Mouse (Mus musculus): ENCODE measurements around the gene March1. TPM values are rescaled to one million over a fixed set of nuclear protein-coding genes. Genes with fewer than 3 reads are reported as not detected.

Gene March1
- total RNA-seq (2012; rRNA removed) (not detected in 2 replicates), polyA plus RNA-seq (2012; ENCODE audit: insufficient read depth in 1 of 2, insufficient read length in 2 of 2, low read depth in 1 of 2, low replicate concordance in 2 of 2, missing spikeins in 1 of 2) (under 1 TPM in 1 of 2 experiments, not detected in 1; 0.04 TPM)

- H3K27ac ChIP-seq (ENCODE audit: control insufficient read depth, low read depth, low read length) = no peak within 1 kb of the TSS
- H3K27me3 ChIP-seq (ENCODE audit: control insufficient read depth in 1 of 2, insufficient read depth in 2 of 2, low read length in 2 of 2) = no peaks in the 10 kb centered on the region
- H3K9me3 ChIP-seq (replicated peaks; ENCODE audit: insufficient read depth, low read length) = no peaks in the 10 kb centered on the region
- H3K36me3 ChIP-seq (ENCODE audit: control insufficient read depth in 1 of 2, insufficient read depth in 2 of 2, low read length in 2 of 2) = no peaks in the 10 kb centered on the region
- no peak for DNase-seq (ENCODE audit: low read depth, low spot score)
- TF ChIP-seq NELFE (IDR thresholded peaks at IDR 0.05; ENCODE audit: low read depth, low read length) = no peak
- TF ChIP-seq POLR2AphosphoS5 (IDR thresholded peaks at IDR 0.05; ENCODE audit: borderline replicate concordance, low read depth, low read length) = no peak
- no peak for TF ChIP-seq MYC (IDR thresholded peaks at IDR 0.05; ENCODE audit: low read depth, low read length)
- no peak for TF ChIP-seq ZMIZ1 (IDR thresholded peaks at IDR 0.05; ENCODE audit: low read depth, low read length)
- TF ChIP-seq MAX (IDR thresholded peaks at IDR 0.05; ENCODE audit: low read length) = no peak
- no peak for TF ChIP-seq MEF2A (IDR thresholded peaks at IDR 0.05; ENCODE audit: extremely low read depth, insufficient replicate concordance, low read depth, low read length, poor library complexity, severe bottlenecking)
- TF ChIP-seq CHD1 (IDR thresholded peaks at IDR 0.05; ENCODE audit: low read depth, low read length) = no peak
- no peak for TF ChIP-seq SMC3 (IDR thresholded peaks at IDR 0.05; ENCODE audit: low read depth, low read length)
- no peak for TF ChIP-seq EP300 (IDR thresholded peaks at IDR 0.05; ENCODE audit: low read depth in 1 of 2, low read length in 2 of 2)
- no peak for TF ChIP-seq POLR2A (IDR thresholded peaks at IDR 0.05; ENCODE audit: control insufficient read depth in 1 of 2, insufficient read depth in 1 of 2, low read depth in 1 of 2, low read length in 2 of 2, poor library complexity in 1 of 2)
- no peak for TF ChIP-seq CHD2 (IDR thresholded peaks at IDR 0.05; ENCODE audit: low read length)
- no peak for TF ChIP-seq MAFK (IDR thresholded peaks at IDR 0.05; ENCODE audit: borderline replicate concordance, low read depth, low read length)
- no peak for TF ChIP-seq ZC3H11A (IDR thresholded peaks at IDR 0.05; ENCODE audit: low read depth, low read length)
- TF ChIP-seq USF1 (IDR thresholded peaks at IDR 0.05; ENCODE audit: low read depth, low read length) = no peak
- TF ChIP-seq HCFC1 (IDR thresholded peaks at IDR 0.05; ENCODE audit: low read depth, low read length) = no peak
- TF ChIP-seq TAL1 (IDR thresholded peaks at IDR 0.05; ENCODE audit: low read length) = no peak
- no peak for TF ChIP-seq KAT2A (conservative IDR thresholded peaks at IDR 0.05; ENCODE audit: low read depth, low read length)
- TF ChIP-seq TBP (IDR thresholded peaks at IDR 0.05; ENCODE audit: low read depth, low read length) = no peak
- no peak for TF ChIP-seq GABPA (IDR thresholded peaks at IDR 0.05; ENCODE audit: low read depth, low read length)
- H3K9ac ChIP-seq (ENCODE audit: control insufficient read depth, low read depth, low read length, poor library complexity, severe bottlenecking) = no peak within 1 kb of the TSS
- no peaks in the 10 kb centered on the region for H3K79me2 ChIP-seq (ENCODE audit: control insufficient read depth, insufficient read depth, low read length, poor library complexity)
- no peaks in the 10 kb centered on the region for H3K4me1 ChIP-seq (ENCODE audit: control insufficient read depth in 1 of 2, insufficient read depth in 2 of 2, low read length in 2 of 2)
- no peak within 1 kb of the TSS for H3K4me3 ChIP-seq (ENCODE audit: control insufficient read depth in 1 of 2, insufficient read depth in 1 of 2, low read depth in 2 of 2, low read length in 2 of 2)
These were observed at the start of gene March1 for GRCm38 (mm10) chr8:65617871-65618751. Gene March1, plus strand, starts transcription at chr8:65617900.

GRCm38 (mm10) chr8:65586909-65587308 is 30.8 kb upstream of the March1 start:
- no peaks in the 10 kb centered on the region for H3K9me3 ChIP-seq (replicated peaks; ENCODE audit: insufficient read depth, low read length)
- H3K27ac ChIP-seq (ENCODE audit: control insufficient read depth, low read depth, low read length) = no peak overlapping the region
- no peak for DNase-seq (ENCODE audit: low read depth, low spot score)
- H3K9ac ChIP-seq (ENCODE audit: control insufficient read depth, low read depth, low read length, poor library complexity, severe bottlenecking) = no peak overlapping the region
- H3K79me2 ChIP-seq (ENCODE audit: control insufficient read depth, insufficient read depth, low read length, poor library complexity) = no peaks in the 10 kb centered on the region
- H3K27me3 ChIP-seq (ENCODE audit: control insufficient read depth in 1 of 2, insufficient read depth in 2 of 2, low read length in 2 of 2) = no peaks in the 10 kb centered on the region
- H3K4me3 ChIP-seq (ENCODE audit: control insufficient read depth in 1 of 2, insufficient read depth in 1 of 2, low read depth in 2 of 2, low read length in 2 of 2) = no peak overlapping the region
- H3K4me1 ChIP-seq (ENCODE audit: control insufficient read depth in 1 of 2, insufficient read depth in 2 of 2, low read length in 2 of 2) = no peaks in the 10 kb centered on the region
- TF ChIP-seq MAX (IDR thresholded peaks at IDR 0.05; ENCODE audit: low read length) = no peak
- no peak for TF ChIP-seq GABPA (IDR thresholded peaks at IDR 0.05; ENCODE audit: low read depth, low read length)
- no peak for TF ChIP-seq BHLHE40 (IDR thresholded peaks at IDR 0.05; ENCODE audit: borderline replicate concordance, low read depth, low read length)
- TF ChIP-seq ZNF384 (IDR thresholded peaks at IDR 0.05; ENCODE audit: low read depth, low read length) = no peak
- no peak for TF ChIP-seq TCF12 (IDR thresholded peaks at IDR 0.05; ENCODE audit: low read depth, low read length)
- no peak for TF ChIP-seq ZMIZ1 (IDR thresholded peaks at IDR 0.05; ENCODE audit: low read depth, low read length)
- TF ChIP-seq POLR2AphosphoS5 (IDR thresholded peaks at IDR 0.05; ENCODE audit: borderline replicate concordance, low read depth, low read length) = no peak
- TF ChIP-seq ELF1 (IDR thresholded peaks at IDR 0.05; ENCODE audit: low read depth, low read length) = no peak
- no peak for TF ChIP-seq NRF1 (IDR thresholded peaks at IDR 0.05; ENCODE audit: insufficient read depth, low read depth, low read length, poor library complexity, severe bottlenecking)
- TF ChIP-seq MAZ (IDR thresholded peaks at IDR 0.05; ENCODE audit: low read depth, low read length) = no peak
- TF ChIP-seq E2F4 (IDR thresholded peaks at IDR 0.05; ENCODE audit: borderline replicate concordance, low read depth, low read length) = no peak
- TF ChIP-seq MYB (IDR thresholded peaks at IDR 0.05; ENCODE audit: low read depth, low read length) = no peak
- TF ChIP-seq MEF2A (IDR thresholded peaks at IDR 0.05; ENCODE audit: extremely low read depth, insufficient replicate concordance, low read depth, low read length, poor library complexity, severe bottlenecking) = no peak
- no peak for TF ChIP-seq POLR2A (IDR thresholded peaks at IDR 0.05; ENCODE audit: control insufficient read depth in 1 of 2, insufficient read depth in 1 of 2, low read depth in 1 of 2, low read length in 2 of 2, poor library complexity in 1 of 2)
- TF ChIP-seq MAFK (IDR thresholded peaks at IDR 0.05; ENCODE audit: borderline replicate concordance, low read depth, low read length) = no peak
- no peak for TF ChIP-seq GATA1 (IDR thresholded peaks at IDR 0.05; ENCODE audit: low read depth, low read length)
- no peaks in the 10 kb centered on the region for H3K36me3 ChIP-seq (ENCODE audit: control insufficient read depth in 1 of 2, insufficient read depth in 2 of 2, low read length in 2 of 2)

Data from MEL (cell line).